In the genomic region with DNA sequence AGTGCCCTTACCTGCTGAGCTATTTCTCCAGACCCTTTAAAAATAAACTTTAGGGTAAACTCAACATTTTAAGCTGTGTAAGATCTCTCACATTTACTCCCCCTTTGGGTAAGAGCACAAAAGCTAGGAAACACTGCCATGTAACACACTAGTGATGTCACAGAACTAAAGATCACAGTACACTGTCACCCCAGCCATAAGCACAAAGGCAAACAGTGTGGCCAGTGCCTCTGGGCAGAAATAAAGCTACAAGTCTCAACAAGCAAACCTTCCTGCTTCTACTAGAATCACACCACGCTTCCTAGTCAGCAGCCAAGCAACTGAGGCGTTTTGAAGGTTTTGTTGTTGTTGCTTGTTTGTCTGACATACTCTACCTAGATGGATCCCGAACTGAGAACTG, we compare ENCODE assay signal across 24 mouse cellular contexts.
DNase-seq lines count a peak whose midpoint lies in the region; ATAC-seq and TF ChIP-seq lines count a peak whose summit lies in the region.
"Had no signal": no experiment of that assay in that cellular context is flagged by ENCODE, and none has a peak within 500 bp of the region (broad histone marks: within the 10 kb centered on the region; RNA-seq: fewer than 3 reads in every experiment).

No protein-coding gene starts in this region.

- TF ChIP-seq CTCF in layer of hippocampus, adult 2 months (conservative IDR thresholded peaks at IDR 0.05), result no peak
- no peak for TF ChIP-seq CTCF in testis, adult 2 months (IDR thresholded peaks at IDR 0.05; ENCODE audit: control insufficient read depth, insufficient read depth, insufficient replicate concordance, low read depth, low read length)
- TF ChIP-seq CTCF in liver, postnatal 0 days (IDR thresholded peaks at IDR 0.05; ENCODE audit: low read depth), result no peak

- no peaks in the 10 kb centered on the region for H3K9me3 ChIP-seq in liver, postnatal 0 days (ENCODE audit: low read length)
- H3K9me3 ChIP-seq: embryonic facial prominence, embryonic 12.5 days; G1E; heart, embryonic 13.5 days; hindbrain, embryonic 15.5 days had no signal

- no peak for TF ChIP-seq EP300 in liver, postnatal 0 days (IDR thresholded peaks at IDR 0.05; ENCODE audit: low read depth)

- H3K4me3 ChIP-seq in layer of hippocampus, adult 2 months, result no peak overlapping the region
- peak overlapping the region; percentile 20; the same call in 1 of the 2 replicates for H3K4me3 ChIP-seq in testis, adult 2 months (ENCODE audit: control insufficient read depth, low read depth, low read length)
- no peak overlapping the region for H3K4me3 ChIP-seq in liver, postnatal 0 days (ENCODE audit: low read depth, low read length)
- H3K4me3 ChIP-seq: embryonic facial prominence, embryonic 12.5 days; forebrain, embryonic 13.5 days; heart, embryonic 13.5 days; hindbrain, embryonic 15.5 days had no signal

- DNase-seq in heart, adult 11 months, result peak; percentile 23
- DNase-seq in heart, postnatal 14 days, result no peak
- DNase-seq in layer of hippocampus, adult 2 months (ENCODE audit: low spot score in 2 of 2), result no peak
- DNase-seq in layer of hippocampus, adult 9-10 months (ENCODE audit: low spot score), result no peak
- DNase-seq in testis, postnatal 14 days (ENCODE audit: low spot score), result no peak
- DNase-seq in liver, postnatal 0 days, result no peak
- DNase-seq in gastrocnemius, postnatal 10 days, result no peak
- DNase-seq: adrenal gland, adult 8-10 months; adrenal gland, postnatal 36 days; B cell, adult 2 months; cerebellum, adult 11 months; cerebellum, adult 8-10 months; cerebellum, postnatal 25 days; forebrain, postnatal 0 days; gastrocnemius, postnatal 25 days; heart, adult 18-20 months; heart, postnatal 36 days had no signal

- H3K27me3 ChIP-seq in testis, adult 2 months (ENCODE audit: control insufficient read depth, insufficient read depth, low read length), result no peaks in the 10 kb centered on the region
- H3K27me3 ChIP-seq in liver, postnatal 0 days (ENCODE audit: insufficient read depth, low read length), result no peaks in the 10 kb centered on the region
- H3K27me3 ChIP-seq: embryonic facial prominence, embryonic 12.5 days; forebrain, embryonic 13.5 days; heart, embryonic 13.5 days; hindbrain, embryonic 15.5 days had no signal

- peak; percentile 60; the same call in 1 of the 2 replicates for ATAC-seq in liver, postnatal 0 days
- ATAC-seq: CD4-positive, CD25-positive, alpha-beta regulatory T cell, adult 4 months; forebrain, embryonic 13.5 days; forebrain, postnatal 0 days had no signal

- no peak overlapping the region for H3K4me2 ChIP-seq in liver, postnatal 0 days (ENCODE audit: low read depth, low read length)
- H3K4me2 ChIP-seq: embryonic facial prominence, embryonic 12.5 days; forebrain, embryonic 13.5 days; heart, embryonic 13.5 days; hindbrain, embryonic 15.5 days had no signal

- H3K9ac ChIP-seq in liver, postnatal 0 days (replicated peaks), result no peak overlapping the region
- H3K9ac ChIP-seq: embryonic facial prominence, embryonic 12.5 days; forebrain, embryonic 13.5 days; forebrain, postnatal 0 days; heart, embryonic 13.5 days; hindbrain, embryonic 15.5 days had no signal

- TF ChIP-seq POLR2A in testis, adult 2 months (IDR thresholded peaks at IDR 0.05; ENCODE audit: control insufficient read depth, low read depth, low read length), result no peak

- peak overlapping the region; percentile 51; the same call in 1 of the 2 replicates for H3K27ac ChIP-seq in layer of hippocampus, adult 2 months
- peak overlapping the region; percentile 57 for H3K27ac ChIP-seq in testis, adult 2 months (ENCODE audit: control insufficient read depth, insufficient read depth, low read depth, low read length)
- H3K27ac ChIP-seq in liver, postnatal 0 days (ENCODE audit: low read depth), result peak overlapping the region; percentile 53
- H3K27ac ChIP-seq: embryonic facial prominence, embryonic 12.5 days; forebrain, embryonic 13.5 days; hindbrain, embryonic 15.5 days had no signal

- H3K4me1 ChIP-seq in testis, adult 2 months (ENCODE audit: control insufficient read depth, insufficient read depth, low read length), result no peaks in the 10 kb centered on the region
- peaks cover 10% of the 10 kb centered on the region for H3K4me1 ChIP-seq in liver, postnatal 0 days (ENCODE audit: insufficient read depth)

- intact Hi-C loops in heart, postnatal 14 days (cut with DNase I), result no loop called here

- 69% methylated on average over 3 of the region's 3 CpGs for WGBS in liver, postnatal 0 days (ENCODE audit: insufficient replicate concordance)

- H3K36me3 ChIP-seq in testis, adult 2 months (ENCODE audit: control insufficient read depth, insufficient read depth, low read length), result no peaks in the 10 kb centered on the region
- peaks cover 3% of the 10 kb centered on the region; the same call in 1 of the 2 replicates for H3K36me3 ChIP-seq in liver, postnatal 0 days (replicated peaks; ENCODE audit: insufficient read depth, low read length)
